Mouse (Mus musculus) stomach, embryonic 15.5 days (tissue): ENCODE results near the gene Ctsw. TPM values are rescaled to one million over a fixed set of nuclear protein-coding genes. Genes with fewer than 3 reads are reported as not detected.

Experiments
- ATAC-seq: fragments of 200-750 bp; cut with Nextera tagmentation; 2 replicates; pipeline ENCODE4 v1.8.0; 2017; ENCODE audit warnings: low read depth, moderate number of reproducible peaks, moderate TSS enrichment; ENCODE audit not compliant: insufficient read depth, low FRiP score
- H3K27ac ChIP-seq: fragments of 300-500 bp; sonication (generic); 2 replicates; pipeline ENCODE4 v1.5.1; 2015; ENCODE audit warnings: mild to moderate bottlenecking, inconsistent platforms
- H3K27me3 ChIP-seq: fragments of 300-500 bp; sonication (generic); replicated peaks from 2 replicates; pipeline ENCODE4 v1.6.1; 2015; ENCODE audit warnings: inconsistent platforms
- H3K36me3 ChIP-seq: fragments of 300-500 bp; sonication (generic); 2 replicates; pipeline ENCODE4 v1.6.1; 2015; ENCODE audit warnings: inconsistent platforms
- H3K4me1 ChIP-seq: fragments of 300-500 bp; sonication (generic); 2 replicates; pipeline ENCODE4 v1.6.1; 2015; ENCODE audit warnings: inconsistent platforms
- H3K4me2 ChIP-seq: fragments of 300-500 bp; sonication (generic); 2 replicates; pipeline ENCODE4 v1.6.1; 2015; ENCODE audit warnings: mild to moderate bottlenecking, inconsistent platforms
- H3K4me3 ChIP-seq: fragments of 300-500 bp; sonication (generic); replicated peaks from 2 replicates; pipeline ENCODE4 v1.5.1; 2015; ENCODE audit warnings: inconsistent platforms
- H3K9ac ChIP-seq: fragments of 300-500 bp; sonication (generic); 2 replicates; pipeline ENCODE4 v1.6.1; 2015; ENCODE audit warnings: inconsistent platforms
- H3K9me3 ChIP-seq: fragments of 300-500 bp; sonication (generic); 2 replicates; pipeline ENCODE4 v1.6.1; 2016; ENCODE audit warnings: inconsistent platforms
- WGBS: fragments of 180-500 bp; shearing (Covaris S2); methylation state at CpG from one replicate; pipeline ENCODE4 v1.1.7; 2015; 5-methylcytosine and 5-hydroxymethylcytosine counted together
- polyA plus RNA-seq: library from polyadenylated mRNA; unstranded; fragments of >200 nt; fragmentation: Nextera tagmentation; extraction: Ambion mirVana; gene quantifications from 2 replicates; pipeline ENCODE4 v1.2.1, GENCODE M21; 2015

The Ctsw gene
- polyA plus RNA-seq, 1 experiment from 2014 or later = 2.3 TPM

GRCm38 (mm10) chr19:5486286-5486685 is 18.0 kb upstream of the Ctsw start:
- Histone ChIP-seq H3K36me3 (peaks cover 31% of the 10 kb centered on the region), H3K27me3 (no peaks in the 10 kb centered on the region), H3K4me1 (peaks cover 22% of the 10 kb centered on the region), H3K4me2 (no peak overlapping the region), H3K27ac (no peak overlapping the region), H3K9me3 (no peaks in the 10 kb centered on the region), H3K9ac (0 out of 2 replicates have a peak overlapping the region, but pooled peaks have one; percentile 12), H3K4me3 (no peak overlapping the region)
- ATAC-seq = no peak
- WGBS = 78% methylated on average over 8 of the region's 8 CpGs

- H3K27ac ChIP-seq = no peak overlapping the region
- peaks cover 22% of the 10 kb centered on the region for H3K4me1 ChIP-seq
- H3K9ac ChIP-seq = no peak overlapping the region
- H3K27me3 ChIP-seq = no peaks in the 10 kb centered on the region
- no peaks in the 10 kb centered on the region for H3K9me3 ChIP-seq
- peaks cover 34% of the 10 kb centered on the region for H3K36me3 ChIP-seq
- no peak for ATAC-seq
- no peak overlapping the region for H3K4me2 ChIP-seq
- 90% methylated on average over 7 of the region's 7 CpGs for WGBS
- H3K4me3 ChIP-seq = no peak overlapping the region
Measured at GRCm38 (mm10) chr19:5485821-5486220, 17.5 kb upstream of the Ctsw start.

DNA sequence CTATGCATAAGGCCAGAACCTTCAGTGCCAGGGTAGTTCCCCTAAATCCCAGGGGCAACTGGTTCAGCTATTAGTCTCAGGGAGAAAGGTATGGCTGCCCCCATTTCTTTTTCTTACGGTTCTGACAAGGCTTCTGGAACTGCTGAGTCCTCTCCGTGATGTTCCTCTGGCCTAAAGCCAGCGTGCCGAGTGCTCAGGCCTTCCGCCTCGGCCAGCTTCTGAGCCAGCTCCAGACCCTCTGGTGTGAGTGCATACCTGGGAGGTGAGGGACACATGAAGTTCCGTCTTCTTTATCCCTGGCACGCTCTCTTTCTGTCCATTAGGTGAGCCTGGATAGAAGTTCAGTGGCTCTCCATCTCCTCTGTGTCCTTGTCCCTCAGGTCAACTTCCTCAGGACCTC is 17.1 kb upstream of the Ctsw start:
- H3K4me1 ChIP-seq = peaks cover 22% of the 10 kb centered on the region
- no peak overlapping the region for H3K27ac ChIP-seq
- no peaks in the 10 kb centered on the region for H3K9me3 ChIP-seq
- no peak overlapping the region for H3K4me2 ChIP-seq
- 85% methylated on average over 8 of the region's 8 CpGs for WGBS
- ATAC-seq = no peak
- no peaks in the 10 kb centered on the region for H3K27me3 ChIP-seq
- H3K9ac ChIP-seq = no peak overlapping the region
- peaks cover 38% of the 10 kb centered on the region for H3K36me3 ChIP-seq
- H3K4me3 ChIP-seq = no peak overlapping the region

DNA sequence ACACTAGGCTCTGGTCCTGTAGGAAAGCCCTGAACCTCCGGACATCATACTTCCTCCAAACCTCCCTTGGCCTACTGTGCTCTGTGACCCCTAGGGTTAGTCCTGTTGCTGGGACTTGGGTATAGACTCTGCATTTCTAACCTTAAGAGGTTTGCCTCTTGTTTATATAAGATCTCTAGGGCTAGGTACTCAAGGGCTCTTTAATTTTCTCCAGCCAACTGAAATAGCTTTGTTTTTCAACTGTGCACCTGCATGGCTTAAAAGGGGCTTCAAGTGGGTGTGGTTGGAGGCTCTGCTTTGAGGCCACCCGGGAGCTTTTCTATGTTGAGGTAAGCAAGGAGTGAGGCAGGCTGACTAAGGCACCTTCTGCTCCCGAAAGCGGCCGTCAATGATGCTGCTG is 16.2 kb upstream of the Ctsw start:
- H3K36me3 ChIP-seq = peaks cover 45% of the 10 kb centered on the region
- WGBS = 90% methylated on average over 5 of the region's 5 CpGs
- H3K27ac ChIP-seq = no peak overlapping the region
- no peak overlapping the region for H3K4me2 ChIP-seq
- no peak for ATAC-seq
- H3K4me1 ChIP-seq = peaks cover 22% of the 10 kb centered on the region
- no peaks in the 10 kb centered on the region for H3K9me3 ChIP-seq
- no peak overlapping the region for H3K4me3 ChIP-seq
- H3K9ac ChIP-seq = no peak overlapping the region
- H3K27me3 ChIP-seq = no peaks in the 10 kb centered on the region

- H3K9ac ChIP-seq = no peak overlapping the region
- no peak overlapping the region for H3K4me2 ChIP-seq
- peaks cover 19% of the 10 kb centered on the region for H3K4me1 ChIP-seq
- no peak for ATAC-seq
- H3K9me3 ChIP-seq = no peaks in the 10 kb centered on the region
- H3K4me3 ChIP-seq = no peak overlapping the region
- H3K27ac ChIP-seq = no peak overlapping the region
- no peaks in the 10 kb centered on the region for H3K27me3 ChIP-seq
- peaks cover 45% of the 10 kb centered on the region for H3K36me3 ChIP-seq
- WGBS = 89% methylated on average over 19 of the region's 19 CpGs
Measured at GRCm38 (mm10) chr19:5483386-5484359, 15.4 kb upstream of the Ctsw start.

DNA sequence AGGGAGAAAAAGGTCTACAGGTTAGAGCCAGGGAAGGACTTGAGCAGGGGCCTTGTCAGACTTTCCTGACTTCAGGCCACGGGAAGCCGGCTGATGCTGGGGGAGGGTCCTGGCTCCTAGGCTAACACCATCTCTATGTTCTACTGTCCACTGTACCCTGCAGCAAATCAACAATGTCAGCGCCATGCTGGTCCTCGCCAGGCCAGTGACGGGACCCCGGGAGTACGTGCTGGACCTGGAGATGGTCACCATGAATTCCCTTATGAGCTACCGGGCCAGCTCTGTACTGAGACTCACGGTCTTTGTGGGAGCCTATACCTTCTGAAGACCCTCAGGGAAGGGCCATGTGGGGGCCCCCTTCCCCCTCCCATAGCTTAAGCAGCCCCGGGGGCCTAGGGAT is 13.1 kb upstream of the Ctsw start:
- ATAC-seq = no peak
- Histone ChIP-seq H3K9ac (no peak overlapping the region), H3K4me1 (peaks cover 4% of the 10 kb centered on the region; the same call in 1 of the 2 replicates), H3K36me3 (peaks cover 43% of the 10 kb centered on the region), H3K27me3 (no peaks in the 10 kb centered on the region), H3K27ac (no peak overlapping the region), H3K4me3 (no peak overlapping the region), H3K4me2 (no peak overlapping the region), H3K9me3 (no peaks in the 10 kb centered on the region)
- 86% methylated on average over 10 of the region's 10 CpGs for WGBS

GRCm38 (mm10) chr19:5480016-5480415 is 11.7 kb upstream of the Ctsw start:
- H3K4me3 ChIP-seq = no peak overlapping the region
- no peak overlapping the region for H3K9ac ChIP-seq
- H3K27ac ChIP-seq = no peak overlapping the region
- no peak overlapping the region for H3K4me2 ChIP-seq
- 83% methylated on average over 10 of the region's 10 CpGs for WGBS
- H3K9me3 ChIP-seq = no peaks in the 10 kb centered on the region
- peaks cover 31% of the 10 kb centered on the region for H3K36me3 ChIP-seq
- ATAC-seq = no peak
- H3K4me1 ChIP-seq = peaks cover 11% of the 10 kb centered on the region
- H3K27me3 ChIP-seq = no peaks in the 10 kb centered on the region

- H3K36me3 ChIP-seq = peaks cover 22% of the 10 kb centered on the region
- H3K4me1 ChIP-seq = peaks cover 23% of the 10 kb centered on the region
- H3K4me3 ChIP-seq = no peak overlapping the region
- no peaks in the 10 kb centered on the region for H3K27me3 ChIP-seq
- no peaks in the 10 kb centered on the region for H3K9me3 ChIP-seq
- no peak overlapping the region for H3K4me2 ChIP-seq
- WGBS = 80% methylated on average over 18 of the region's 18 CpGs
- no peak overlapping the region for H3K27ac ChIP-seq
- H3K9ac ChIP-seq = no peak overlapping the region
- no peak for ATAC-seq
Measured at GRCm38 (mm10) chr19:5477668-5478300, 9.5 kb upstream of the Ctsw start.

DNA sequence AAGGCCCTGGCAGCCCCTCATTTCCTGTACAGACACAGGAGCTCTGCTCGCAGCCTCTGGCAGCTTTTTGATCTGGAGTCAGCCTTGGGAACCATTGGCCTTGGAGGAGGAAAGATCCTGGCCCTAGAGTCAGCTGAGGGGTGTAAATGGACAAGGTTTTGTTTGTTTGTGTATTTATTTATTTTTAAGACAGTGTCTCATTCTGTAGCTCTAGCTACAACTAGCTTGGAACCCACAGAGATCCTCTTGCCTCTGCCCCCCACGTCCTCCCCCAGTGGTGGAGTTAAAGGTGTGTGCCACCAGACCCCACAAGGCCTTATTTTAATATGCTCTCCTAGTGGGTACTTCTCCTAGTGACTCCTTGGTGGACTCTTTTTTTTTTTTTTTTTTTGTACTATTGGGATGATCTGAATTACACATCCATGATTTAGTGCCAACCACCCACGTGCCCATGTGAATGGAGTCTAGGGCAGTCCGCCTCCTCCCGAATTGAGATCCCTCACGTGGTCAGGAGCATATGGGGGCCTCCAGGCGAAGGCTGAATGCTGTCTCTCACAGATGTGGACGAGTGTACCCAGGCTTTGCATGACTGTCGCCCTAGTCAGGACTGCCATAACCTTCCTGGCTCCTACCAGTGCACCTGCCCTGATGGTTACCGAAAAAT is 8.8 kb upstream of the Ctsw start:
- Histone ChIP-seq H3K9ac (no peak overlapping the region), H3K4me2 (no peak overlapping the region), H3K27me3 (no peaks in the 10 kb centered on the region), H3K9me3 (no peaks in the 10 kb centered on the region), H3K27ac (no peak overlapping the region), H3K4me1 (peaks cover 23% of the 10 kb centered on the region), H3K4me3 (no peak overlapping the region), H3K36me3 (peaks cover 19% of the 10 kb centered on the region)
- ATAC-seq = no peak
- WGBS = 82% methylated on average over 10 of the region's 10 CpGs

- H3K4me3 ChIP-seq = peak overlapping the region; percentile 60
- H3K27ac ChIP-seq = peak overlapping the region; percentile 84
- H3K4me1 ChIP-seq = peaks cover 23% of the 10 kb centered on the region
- peak overlapping the region; percentile 95 for H3K4me2 ChIP-seq
- ATAC-seq = no peak; the same call in 1 of the 2 replicates
- peak overlapping the region; percentile 53 for H3K9ac ChIP-seq
- H3K9me3 ChIP-seq = no peaks in the 10 kb centered on the region
- H3K36me3 ChIP-seq = peaks cover 6% of the 10 kb centered on the region
- WGBS = 19% methylated on average over 13 of the region's 13 CpGs
- H3K27me3 ChIP-seq = no peaks in the 10 kb centered on the region
Measured at GRCm38 (mm10) chr19:5475069-5475714, 6.9 kb upstream of the Ctsw start.

- no peaks in the 10 kb centered on the region; the same call in none of the 2 replicates for H3K36me3 ChIP-seq
- peak; percentile 75 for ATAC-seq
- peak overlapping the region; percentile 60 for H3K4me3 ChIP-seq
- H3K9ac ChIP-seq = peak overlapping the region; percentile 53
- no peaks in the 10 kb centered on the region for H3K27me3 ChIP-seq
- under 1% methylated on average over 46 of the region's 68 CpGs for WGBS
- H3K4me2 ChIP-seq = peak overlapping the region; percentile 95
- peaks cover 23% of the 10 kb centered on the region for H3K4me1 ChIP-seq
- H3K9me3 ChIP-seq = no peaks in the 10 kb centered on the region
- peak overlapping the region; percentile 84 for H3K27ac ChIP-seq
Measured at GRCm38 (mm10) chr19:5474281-5475068, 6.2 kb upstream of the Ctsw start.
